Mouse (Mus musculus) kidney, adult 8-10 months (tissue): ENCODE measurements around the gene Ces1h.

Source experiments
- DNase-seq, 2 experiments: peaks; one replicate each; pipeline ENCODE4 v3.0.0; 2022

Gene Ces1h

GRCm38 (mm10) chr8:93379625-93380024, at the start of gene Ces1h:
Gene Ces1h (minus strand): TSS chr8:93379725.
- DNase-seq, result no peak

- no peak for DNase-seq
These were observed 47.7 kb upstream of the Ces1h start for GRCm38 (mm10) chr8:93427195-93427594.

DNA sequence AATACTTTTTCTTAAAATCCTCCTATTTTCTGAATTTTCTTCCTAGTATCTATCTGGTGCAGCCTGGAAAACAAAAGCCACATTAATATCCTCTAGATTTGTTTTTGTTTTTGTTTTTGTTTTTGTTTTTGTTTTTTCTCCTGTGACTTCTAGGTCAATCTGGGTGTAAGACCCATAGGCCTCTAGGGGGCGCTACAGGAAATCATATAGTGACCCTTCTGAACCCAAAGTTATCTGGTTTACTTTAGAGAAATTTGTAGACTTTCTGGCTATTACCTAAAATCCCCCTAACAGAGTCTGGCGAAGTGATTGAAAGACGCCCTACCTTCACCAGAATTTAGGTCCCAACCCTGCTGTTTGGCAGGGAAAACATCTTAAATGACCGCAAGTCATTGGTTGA, 35.9 kb upstream of the Ces1h start:
- no peak for DNase-seq

DNA sequence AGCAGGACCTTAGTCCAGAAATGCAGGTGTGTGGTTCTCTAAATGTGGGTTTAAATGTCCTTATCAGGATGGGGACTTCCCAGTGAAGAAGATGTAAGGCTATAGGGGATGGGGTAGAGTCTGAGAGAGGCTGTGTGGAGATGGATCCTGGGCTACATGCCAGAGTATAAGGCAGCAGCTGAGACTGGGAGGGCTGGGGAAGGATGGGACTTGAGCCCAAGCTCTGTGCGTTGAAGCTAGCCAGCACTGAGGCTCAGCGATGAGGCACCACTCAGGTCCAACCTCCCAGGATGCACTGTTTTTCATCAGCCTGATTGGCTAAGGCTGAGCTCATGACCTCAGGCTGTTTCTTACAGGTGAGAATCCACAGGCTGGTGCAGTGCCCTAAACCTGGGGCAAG, 29.3 kb upstream of the Ces1h start:
- no peak for DNase-seq

GRCm38 (mm10) chr8:93399698-93400097, 20.2 kb upstream of the Ces1h start:
- no peak for DNase-seq

DNA sequence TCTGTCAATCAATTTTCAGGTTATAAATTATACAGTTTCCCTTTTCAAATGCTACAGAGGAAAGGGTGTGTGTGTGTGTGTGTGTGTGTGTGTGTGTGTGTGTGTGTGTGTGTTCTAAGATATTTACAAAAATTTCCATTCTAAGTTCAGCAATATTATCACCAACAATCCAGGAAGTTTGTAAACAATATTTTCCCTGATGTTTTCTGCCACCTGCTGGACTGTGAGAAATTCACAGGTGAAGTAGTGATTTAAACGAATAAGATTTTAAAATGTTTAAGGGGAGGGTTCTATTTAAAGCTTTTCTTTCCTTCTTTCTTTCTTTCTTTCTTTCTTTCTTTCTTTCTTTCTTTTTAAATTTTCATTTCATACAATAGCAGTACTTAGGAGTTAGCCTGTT, 18.5 kb upstream of the Ces1h start:
- DNase-seq, result peak in 1 of 2 experiments; percentile 46

GRCm38 (mm10) chr8:93394079-93394619, 14.6 kb upstream of the Ces1h start:
- peak; percentile 66 to 87 for DNase-seq

GRCm38 (mm10) chr8:93369481-93369880, 10.0 kb downstream of the Ces1h start:
- peak; percentile 40 to 65 for DNase-seq

GRCm38 (mm10) chr8:93360113-93360512, 19.4 kb downstream of the Ces1h start:
- no peak for DNase-seq

GRCm38 (mm10) chr8:93339531-93339930, 40.0 kb downstream of the Ces1h start:
- DNase-seq, result peak in 1 of 2 experiments; percentile 17

DNA sequence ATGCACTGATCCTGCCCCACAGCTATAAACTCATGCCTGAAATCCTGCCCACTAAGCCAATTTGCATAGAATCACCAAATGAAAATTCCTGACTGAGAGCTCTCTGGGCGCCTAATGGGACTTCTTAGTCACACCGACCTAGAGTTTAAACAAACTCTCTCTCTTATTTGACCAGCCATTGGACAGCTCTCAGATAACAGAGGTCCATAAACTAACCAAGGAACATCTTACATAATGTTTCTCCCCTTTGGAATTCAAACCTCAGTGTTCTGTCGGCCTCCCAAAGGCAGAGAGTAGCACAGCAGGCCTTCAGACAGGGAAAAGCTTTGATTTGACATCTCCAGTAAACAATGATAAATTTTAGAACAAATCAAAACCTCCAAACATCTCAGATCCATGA, 42.3 kb downstream of the Ces1h start, which contains the start of gene Ces1g:
TSS of gene Ces1g (minus strand) at position 102 of the 400 bp plus-strand sequence.
- DNase-seq, result no peak

GRCm38 (mm10) chr8:93332703-93333102, 46.8 kb downstream of the Ces1h start:
- DNase-seq, result peak in 1 of 2 experiments; percentile 8

GRCm38 (mm10) chr8:93331151-93331550, 48.4 kb downstream of the Ces1h start:
- no peak for DNase-seq

- DNase-seq, result peak; percentile 41 to 44
These were observed 54.4 kb downstream of the Ces1h start for GRCm38 (mm10) chr8:93325123-93325522.

- DNase-seq, result no peak
These were observed 62.5 kb downstream of the Ces1h start for GRCm38 (mm10) chr8:93317031-93317430.

- no peak for DNase-seq
These were observed 64.0 kb downstream of the Ces1h start for GRCm38 (mm10) chr8:93315557-93315956.
